Mouse (Mus musculus) monocyte, adult 2 months (primary cell): ENCODE data around the gene Cwc22.

ENCODE experiments used
- DNase-seq, 2 experiments: peaks; one replicate each; pipeline ENCODE4 v3.0.0; 2022; ENCODE audit warnings: low spot score in 2 of 2, low read depth in 1 of 2

Cwc22 gene

GRCm38 (mm10) chr2:77970556-77970955 lies 24.4 kb upstream of the Cwc22 start:
- DNase-seq = no peak

GRCm38 (mm10) chr2:77969956-77970355 lies 23.8 kb upstream of the Cwc22 start:
- no peak for DNase-seq

- no peak for DNase-seq
These were observed 16.4 kb upstream of the Cwc22 start for GRCm38 (mm10) chr2:77962450-77963193.

- no peak for DNase-seq
These were observed 15.1 kb upstream of the Cwc22 start for GRCm38 (mm10) chr2:77961256-77961655.

GRCm38 (mm10) chr2:77960711-77961110 lies 14.5 kb upstream of the Cwc22 start:
- DNase-seq = no peak

- DNase-seq = no peak
These were observed 13.2 kb upstream of the Cwc22 start for GRCm38 (mm10) chr2:77959341-77959740.

GRCm38 (mm10) chr2:77951415-77951913 lies 5.3 kb upstream of the Cwc22 start:
- DNase-seq = no peak

GRCm38 (mm10) chr2:77950111-77950510 lies 3.9 kb upstream of the Cwc22 start:
- DNase-seq = no peak

GRCm38 (mm10) chr2:77949521-77949920 lies 3.3 kb upstream of the Cwc22 start:
- no peak for DNase-seq

- DNase-seq = no peak
These were observed 2.7 kb upstream of the Cwc22 start for GRCm38 (mm10) chr2:77948921-77949320.

- no peak for DNase-seq
These were observed 2.0 kb upstream of the Cwc22 start for GRCm38 (mm10) chr2:77948126-77948525.

GRCm38 (mm10) chr2:77947161-77947870 lies 1.1 kb upstream of the Cwc22 start:
- no peak for DNase-seq

GRCm38 (mm10) chr2:77944860-77945595 lies 1.1 kb downstream of the Cwc22 start:
- DNase-seq = no peak

GRCm38 (mm10) chr2:77944281-77944680 lies 1.9 kb downstream of the Cwc22 start:
- DNase-seq = no peak

GRCm38 (mm10) chr2:77941944-77942343 lies 4.2 kb downstream of the Cwc22 start:
- DNase-seq = no peak

GRCm38 (mm10) chr2:77938317-77938716 lies 7.9 kb downstream of the Cwc22 start:
- no peak for DNase-seq

GRCm38 (mm10) chr2:77937818-77938217 lies 8.4 kb downstream of the Cwc22 start:
- DNase-seq = no peak

GRCm38 (mm10) chr2:77934138-77934537 lies 12.0 kb downstream of the Cwc22 start:
- DNase-seq = no peak

GRCm38 (mm10) chr2:77933630-77934029 lies 12.5 kb downstream of the Cwc22 start:
- no peak for DNase-seq

- DNase-seq = no peak
These were observed 14.2 kb downstream of the Cwc22 start for GRCm38 (mm10) chr2:77931958-77932357.

- DNase-seq = no peak
These were observed 17.8 kb downstream of the Cwc22 start for GRCm38 (mm10) chr2:77928352-77928751.

- no peak for DNase-seq
These were observed 19.7 kb downstream of the Cwc22 start for GRCm38 (mm10) chr2:77926468-77926867.
